Mouse (Mus musculus) C2C12 (cell line): ENCODE data around the gene Tmem175.

Source experiments
- CEBPB ChIP-seq: IDR thresholded peaks from one replicate; pipeline ENCODE4 v1.6.1; 2011; ENCODE audit warnings: low read depth, mild to moderate bottlenecking, control low read depth, moderate library complexity
- CTCF ChIP-seq: IDR thresholded peaks from one replicate; pipeline ENCODE4 v1.5.1; 2011; ENCODE audit not compliant: control insufficient read depth, insufficient read depth, insufficient read length
- MAX ChIP-seq: IDR thresholded peaks from one replicate; pipeline ENCODE4 v1.6.1; 2011; ENCODE audit warnings: mild to moderate bottlenecking, control low read depth
- MYOD1 ChIP-seq: IDR thresholded peaks from one replicate; pipeline ENCODE4 v1.6.1; 2011; ENCODE audit warnings: low read depth; ENCODE audit not compliant: control insufficient read depth, insufficient read length
- USF1 ChIP-seq: IDR thresholded peaks from one replicate; pipeline ENCODE4 v1.6.1; 2011; ENCODE audit warnings: low read depth, mild to moderate bottlenecking, control low read depth, moderate library complexity

DNA sequence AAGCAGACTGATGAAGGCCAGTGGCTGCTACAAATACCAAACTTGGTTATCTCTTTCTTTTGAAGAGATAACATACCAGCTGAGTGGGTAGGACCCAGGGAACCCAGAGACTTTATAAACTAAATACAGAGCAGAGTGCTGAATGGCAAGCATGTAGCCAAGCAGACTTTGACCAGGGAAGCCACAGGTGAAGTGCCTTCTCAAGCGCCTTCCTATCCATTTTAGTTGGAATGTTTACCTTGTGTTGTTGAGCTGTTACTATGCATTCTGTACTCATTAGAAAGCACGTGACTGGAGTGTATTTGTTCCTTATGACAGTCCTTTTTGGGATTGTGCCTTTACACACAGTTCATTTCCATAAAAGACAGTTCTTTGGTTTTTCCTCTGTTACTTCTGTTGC is 14.1 kb downstream of the Tmem175 start:
- TF ChIP-seq CTCF, result no peak
- TF ChIP-seq MYOD1, result no peak
- no peak for TF ChIP-seq USF1
- TF ChIP-seq CEBPB, result no peak
- TF ChIP-seq MAX, result no peak
